Mouse (Mus musculus) heart, adult 2 months (tissue): ENCODE results near the gene Ctnna3.

Experiments used
- CTCF ChIP-seq: fragments of 200-600 bp; IDR thresholded peaks from 2 replicates; pipeline ENCODE4 v1.8.1; 2022; ENCODE audit warnings: antibody characterized with exemption, mild to moderate bottlenecking, moderate library complexity
- POLR2A ChIP-seq: fragments of 200-500 bp; IDR thresholded peaks from 2 replicates; pipeline ENCODE4 v1.6.1; 2011; ENCODE audit warnings: mild to moderate bottlenecking, low read depth, low read length, control low read depth; ENCODE audit not compliant: insufficient read depth

- TF ChIP-seq POLR2A (no peak), CTCF (no peak)
These were observed 6.1 kb upstream of the Ctnna3 start for GRCm38 (mm10) chr10:63423591-63424474.
